Mouse (Mus musculus) stomach, postnatal 0 days (tissue): ENCODE results near the gene Gm20834. TPM values are rescaled to one million over a fixed set of nuclear protein-coding genes. Genes with fewer than 3 reads are reported as not detected.
"Not testable (repeated sequence)": the region's sequence is repeated elsewhere in the genome, so short reads cannot be mapped to it uniquely, and the experiment has no call there.

Source experiments
- ATAC-seq: fragments of 200-750 bp; cut with Nextera tagmentation; 2 replicates; pipeline ENCODE4 v1.8.0; 2017; ENCODE audit not compliant: low FRiP score, low TSS enrichment
- DNase-seq: peaks from one replicate; pipeline ENCODE4 v3.0.0-alpha.2; 2016; ENCODE audit warnings: low spot score
- H3K27ac ChIP-seq: fragments of 300-500 bp; sonication (generic); replicated peaks from 2 replicates; pipeline ENCODE4 v1.5.1; 2014; ENCODE audit warnings: mild to moderate bottlenecking, control low read depth
- H3K27me3 ChIP-seq: fragments of 300-500 bp; sonication (generic); 2 replicates; pipeline ENCODE4 v1.6.1; 2014; ENCODE audit warnings: low read length; ENCODE audit not compliant: control insufficient read depth, insufficient read depth
- H3K36me3 ChIP-seq: fragments of 300-500 bp; sonication (generic); 2 replicates; pipeline ENCODE4 v1.6.1; 2014; ENCODE audit warnings: low read length, mixed read lengths; ENCODE audit not compliant: control insufficient read depth, insufficient read depth
- H3K4me1 ChIP-seq: fragments of 300-500 bp; sonication (generic); replicated peaks from 2 replicates; pipeline ENCODE4 v1.6.1; 2014; ENCODE audit warnings: antibody characterized with exemption; ENCODE audit not compliant: control insufficient read depth, insufficient read depth
- H3K4me2 ChIP-seq: fragments of 300-500 bp; sonication (generic); replicated peaks from 2 replicates; pipeline ENCODE4 v1.6.1; 2014; ENCODE audit warnings: low read depth, mild to moderate bottlenecking, control low read depth, moderate library complexity
- H3K4me3 ChIP-seq: fragments of 300-500 bp; sonication (generic); 2 replicates; pipeline ENCODE4 v1.5.1; 2014; ENCODE audit warnings: low read depth, low read length, control low read depth
- H3K9ac ChIP-seq: fragments of 300-500 bp; sonication (generic); 2 replicates; pipeline ENCODE4 v1.6.1; 2014; ENCODE audit warnings: mild to moderate bottlenecking, low read length, control low read depth, mixed read lengths
- H3K9me3 ChIP-seq: fragments of 300-500 bp; sonication (generic); 2 replicates; pipeline ENCODE4 v1.6.1; 2016; ENCODE audit warnings: low read length; ENCODE audit not compliant: control insufficient read depth
- WGBS: fragments of 180-500 bp; shearing (Covaris S2); extraction: QIAGEN DNeasy Blood & Tissue Kit; methylation state at CpG from one replicate; pipeline ENCODE4 v1.1.7; 2014; 5-methylcytosine and 5-hydroxymethylcytosine counted together
- polyA plus RNA-seq: library from polyadenylated mRNA; unstranded; fragments of >200 nt; fragmentation: Nextera tagmentation; extraction: Ambion mirVana; gene quantifications from 2 replicates; pipeline ENCODE4 v1.2.1, GENCODE M21; 2015

Gm20834 gene
- not detected in 2 replicates for polyA plus RNA-seq

DNA sequence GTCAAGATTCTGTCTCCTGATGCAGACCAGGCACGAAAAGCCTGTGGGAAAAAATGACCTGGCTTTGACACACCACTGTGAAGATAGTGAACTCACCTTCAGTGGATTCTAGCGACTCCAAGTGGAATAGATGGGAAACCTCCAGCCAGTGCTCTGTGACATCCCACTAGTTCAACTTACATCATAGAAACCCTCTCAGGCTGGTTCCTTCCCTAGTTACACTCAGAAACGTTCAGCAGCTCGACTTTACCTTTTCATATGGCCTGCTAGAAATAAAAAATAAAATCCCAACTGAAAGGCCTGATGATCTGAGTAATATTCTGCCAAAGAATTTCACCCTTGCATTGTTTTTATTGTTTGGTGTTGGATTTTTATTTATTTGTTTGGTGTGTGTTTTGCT, at the start of gene Gm20834:
Gene Gm20834 (minus strand): TSS at position 101 of the 400 bp plus-strand sequence.
- ATAC-seq, H3K9me3 ChIP-seq, H3K27ac ChIP-seq, H3K9ac ChIP-seq, H3K4me3 ChIP-seq, DNase-seq, H3K27me3 ChIP-seq, H3K4me1 ChIP-seq, H3K36me3 ChIP-seq, H3K4me2 ChIP-seq: not testable (repeated sequence)
- 31% methylated on average over 4 of the region's 4 CpGs for WGBS

Other genes starting within 250 kb of the Gm20834 start
- gene Gm21310, start 177.4 kb downstream of the Gm20834 start, polyA plus RNA-seq = not detected in 2 replicates
- not detected in 2 replicates for gene Gm28510, start 88.1 kb upstream of the Gm20834 start, polyA plus RNA-seq
- gene Gm20737, start 211.5 kb upstream of the Gm20834 start, polyA plus RNA-seq = not detected in 2 replicates
- gene Gm21775, start 228.9 kb upstream of the Gm20834 start, polyA plus RNA-seq = not detected in 2 replicates